Mouse (Mus musculus) heart, postnatal 0 days (tissue): ENCODE measurements around the gene Muc16. TPM values are rescaled to one million over a fixed set of nuclear protein-coding genes. Genes with fewer than 3 reads are reported as not detected.

Source experiments
- ATAC-seq: fragments of 200-750 bp; cut with Nextera tagmentation; 2 replicates; pipeline ENCODE4 v1.8.0; 2017; ENCODE audit warnings: low read depth, moderate number of reproducible peaks, moderate library complexity; ENCODE audit not compliant: insufficient read depth
- DNase-seq: peaks from one replicate; pipeline ENCODE4 v3.0.0-alpha.2; 2016; ENCODE audit warnings: low spot score
- H3K27ac ChIP-seq: fragments of 300-500 bp; sonication (generic); 2 replicates; pipeline ENCODE4 v1.5.1; 2014; ENCODE audit warnings: low read depth, mild to moderate bottlenecking
- H3K27me3 ChIP-seq: fragments of 300-500 bp; sonication (generic); 2 replicates; pipeline ENCODE4 v1.6.1; 2014; ENCODE audit warnings: low read length, mixed read lengths; ENCODE audit not compliant: control insufficient read depth, insufficient read depth
- H3K36me3 ChIP-seq: fragments of 300-500 bp; sonication (generic); replicated peaks from 2 replicates; pipeline ENCODE4 v1.6.1; 2014; ENCODE audit warnings: low read length, mixed read lengths; ENCODE audit not compliant: control insufficient read depth, insufficient read depth
- H3K4me1 ChIP-seq: fragments of 300-500 bp; sonication (generic); 2 replicates; pipeline ENCODE4 v1.6.1; 2014; ENCODE audit warnings: antibody characterized with exemption; ENCODE audit not compliant: control insufficient read depth, insufficient read depth
- H3K4me2 ChIP-seq: fragments of 300-500 bp; sonication (generic); 2 replicates; pipeline ENCODE4 v1.6.1; 2014; ENCODE audit warnings: low read depth, mild to moderate bottlenecking, low read length, moderate library complexity
- H3K4me3 ChIP-seq: fragments of 300-500 bp; sonication (generic); 2 replicates; pipeline ENCODE4 v1.5.1; 2014; ENCODE audit warnings: low read depth, low read length
- H3K9ac ChIP-seq: fragments of 300-500 bp; sonication (generic); replicated peaks from 2 replicates; pipeline ENCODE4 v1.6.1; 2014; ENCODE audit warnings: low read depth, low read length, mixed read lengths
- H3K9me3 ChIP-seq: fragments of 300-500 bp; sonication (generic); replicated peaks from 2 replicates; pipeline ENCODE4 v1.6.1; 2016; ENCODE audit warnings: low read length; ENCODE audit not compliant: control insufficient read depth
- CTCF ChIP-seq: IDR thresholded peaks from 2 replicates; pipeline ENCODE4 v1.5.1; 2016; ENCODE audit warnings: antibody characterized with exemption, control low read depth, low read depth
- EP300 ChIP-seq: IDR thresholded peaks from 2 replicates; pipeline ENCODE4 v1.6.1; 2016; ENCODE audit warnings: antibody characterized with exemption, low read depth
- WGBS: fragments of 180-500 bp; shearing (Covaris S2); extraction: QIAGEN DNeasy Blood & Tissue Kit; methylation state at CpG from one replicate; pipeline ENCODE4 v1.1.7; 2014; 5-methylcytosine and 5-hydroxymethylcytosine counted together
- polyA plus RNA-seq: library from polyadenylated mRNA; unstranded; fragments of >200 nt; fragmentation: Nextera tagmentation; extraction: Ambion mirVana; gene quantifications from 2 replicates; pipeline ENCODE4 v1.2.1, GENCODE M21; 2015
- total RNA-seq: library from RNA; depleted of rRNA; stranded (reverse); fragments of >200 nt; gene quantifications from 2 replicates; pipeline ENCODE4 v1.2.3, GENCODE M21; 2014; ENCODE audit warnings: low replicate concordance; rRNA removed

The Muc16 gene
- 13.9 and 14.8 TPM in 2 replicates for total RNA-seq
- polyA plus RNA-seq: 1.00 and 1.6 TPM in 2 replicates

DNA sequence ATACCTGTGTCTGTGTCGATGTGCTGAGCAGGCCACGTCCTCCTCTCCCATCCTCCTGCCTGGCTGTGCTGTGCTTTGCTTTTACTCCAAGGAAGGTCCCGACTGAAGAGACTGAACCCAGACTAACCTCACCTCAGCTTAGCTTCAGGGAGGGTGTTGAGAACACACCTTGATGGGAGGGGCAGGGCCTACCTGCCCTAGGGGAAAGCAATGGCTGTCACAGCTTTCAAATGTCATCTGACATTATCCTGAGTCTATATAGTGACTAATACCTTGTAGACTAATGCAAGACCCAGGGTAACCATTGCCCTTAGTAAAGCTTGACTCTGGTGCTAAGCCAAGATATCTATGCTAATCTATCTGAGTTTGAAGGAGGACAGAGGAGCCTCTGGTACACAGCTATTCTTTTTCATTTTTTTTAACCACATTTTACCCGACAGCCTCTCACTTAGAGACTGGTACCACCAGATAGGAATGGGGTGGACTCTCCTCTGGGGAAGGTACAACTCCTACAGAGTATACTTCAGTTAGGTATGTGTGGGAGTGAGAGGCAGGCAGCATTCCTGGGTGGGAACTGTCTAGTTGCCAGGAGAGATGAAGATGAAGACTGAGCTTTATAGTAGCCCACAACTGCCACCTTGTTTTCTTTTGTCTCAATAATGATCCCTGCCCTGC, at the start of gene Muc16:
Gene Muc16, minus strand, starts transcription at position 51 of the 675 bp plus-strand sequence.
- Histone ChIP-seq H3K27me3 (no peaks in the 10 kb centered on the region), H3K4me1 (no peaks in the 10 kb centered on the region), H3K9ac (no peak within 1 kb of the TSS), H3K27ac (no peak within 1 kb of the TSS), H3K4me3 (no peak within 1 kb of the TSS), H3K4me2 (no peak within 1 kb of the TSS), H3K9me3 (no peaks in the 10 kb centered on the region), H3K36me3 (no peaks in the 10 kb centered on the region)
- DNase-seq (no peak), ATAC-seq (no peak)
- TF ChIP-seq CTCF: no peak
- no peak for TF ChIP-seq EP300
- 62% methylated on average over 4 of the region's 4 CpGs for WGBS

DNA sequence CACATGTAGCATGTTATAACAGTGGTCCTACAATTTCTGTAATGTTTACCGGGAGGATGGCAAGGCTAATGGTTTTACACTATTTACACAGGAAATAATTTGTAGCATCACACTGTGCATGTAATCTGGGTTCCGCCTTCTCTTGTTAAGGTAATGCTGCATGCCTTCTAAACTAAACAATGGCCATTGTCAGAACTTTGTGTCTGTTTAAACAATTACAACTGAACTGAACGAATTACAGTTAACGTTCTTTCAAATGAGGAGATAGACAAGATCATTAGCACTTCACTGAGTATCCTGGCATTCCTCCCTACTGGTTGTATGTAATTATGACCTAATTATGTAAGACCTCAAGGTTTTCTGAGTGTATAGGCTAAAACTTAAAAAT, 48.4 kb upstream of the Muc16 start:
- Histone ChIP-seq H3K4me2 (no peak overlapping the region), H3K27me3 (no peaks in the 10 kb centered on the region), H3K9ac (no peak overlapping the region), H3K9me3 (no peaks in the 10 kb centered on the region), H3K4me1 (no peaks in the 10 kb centered on the region), H3K4me3 (no peak overlapping the region), H3K36me3 (no peaks in the 10 kb centered on the region), H3K27ac (no peak overlapping the region)
- ATAC-seq (no peak), DNase-seq (no peak)
- WGBS: 49% methylated on average over 4 of the region's 4 CpGs
- TF ChIP-seq EP300 (no peak), CTCF (no peak)

GRCm38 (mm10) chr9:18721931-18722711, 47.8 kb upstream of the Muc16 start:
- no peaks in the 10 kb centered on the region for H3K9me3 ChIP-seq
- no peaks in the 10 kb centered on the region for H3K4me1 ChIP-seq
- ATAC-seq (no peak), DNase-seq (no peak)
- no peaks in the 10 kb centered on the region for H3K27me3 ChIP-seq
- TF ChIP-seq EP300 (no peak), CTCF (no peak)
- no peak overlapping the region for H3K9ac ChIP-seq
- no peaks in the 10 kb centered on the region for H3K36me3 ChIP-seq
- no peak overlapping the region for H3K27ac ChIP-seq
- H3K4me3 ChIP-seq: no peak overlapping the region
- H3K4me2 ChIP-seq: no peak overlapping the region
- WGBS: 36% methylated on average over 6 of the region's 6 CpGs

DNA sequence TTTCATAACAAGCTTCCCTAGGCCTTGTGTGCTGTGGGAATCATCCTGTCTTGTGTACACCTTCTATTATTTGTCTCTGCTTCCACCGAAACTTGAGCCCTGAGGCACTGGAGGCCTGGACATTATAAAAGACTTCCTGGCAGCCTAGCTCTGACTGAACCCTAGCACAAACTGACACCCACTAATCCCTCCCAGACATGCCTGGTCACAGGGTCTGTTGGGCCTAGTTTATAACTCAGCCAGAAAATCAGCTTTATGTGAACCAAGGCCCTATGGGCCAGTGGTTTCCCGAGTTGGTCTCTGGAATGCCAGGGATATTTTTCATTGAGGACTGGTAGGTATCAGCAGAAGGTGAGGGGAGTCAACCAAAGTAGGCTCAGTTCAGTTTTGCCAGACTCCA, 46.7 kb upstream of the Muc16 start:
- Histone ChIP-seq H3K4me3 (no peak overlapping the region), H3K27me3 (no peaks in the 10 kb centered on the region), H3K9me3 (no peaks in the 10 kb centered on the region), H3K27ac (no peak overlapping the region), H3K36me3 (no peaks in the 10 kb centered on the region), H3K9ac (no peak overlapping the region), H3K4me2 (no peak overlapping the region), H3K4me1 (no peaks in the 10 kb centered on the region)
- ATAC-seq (no peak), DNase-seq (no peak)
- WGBS: 33% methylated on average over 2 of the region's 2 CpGs
- no peak for TF ChIP-seq CTCF
- TF ChIP-seq EP300: no peak

- TF ChIP-seq CTCF (no peak), EP300 (no peak)
- DNase-seq (no peak), ATAC-seq (no peak)
- no peak overlapping the region for H3K27ac ChIP-seq
- no peak overlapping the region for H3K9ac ChIP-seq
- H3K4me1 ChIP-seq: no peaks in the 10 kb centered on the region
- H3K9me3 ChIP-seq: no peaks in the 10 kb centered on the region
- H3K27me3 ChIP-seq: no peaks in the 10 kb centered on the region
- H3K4me2 ChIP-seq: no peak overlapping the region
- no peaks in the 10 kb centered on the region for H3K36me3 ChIP-seq
- H3K4me3 ChIP-seq: no peak overlapping the region
Measured at GRCm38 (mm10) chr9:18705628-18706027, 31.3 kb upstream of the Muc16 start.
